Mouse (Mus musculus) ES-Bruce4 (cell line): ENCODE data around the gene Fgfr2. TPM values are rescaled to one million over a fixed set of nuclear protein-coding genes. Genes with fewer than 3 reads are reported as not detected.

Experiments used
- H3K27ac ChIP-seq: 2 replicates; pipeline ENCODE4 v1.5.1; 2012; ENCODE audit warnings: low read length, inconsistent platforms; ENCODE audit not compliant: insufficient read depth
- H3K27me3 ChIP-seq: 2 replicates; pipeline ENCODE4 v1.6.1; 2012; ENCODE audit warnings: mild to moderate bottlenecking, low read length, inconsistent platforms; ENCODE audit not compliant: control insufficient read depth, poor library complexity, insufficient read depth, severe bottlenecking
- H3K36me3 ChIP-seq: 2 replicates; pipeline ENCODE4 v1.6.1; 2012; ENCODE audit warnings: inconsistent platforms, mild to moderate bottlenecking, low read length, moderate library complexity; ENCODE audit not compliant: control insufficient read depth, poor library complexity, insufficient read depth, severe bottlenecking
- H3K4me1 ChIP-seq: one replicate; pipeline ENCODE4 v1.8.1; 2011; ENCODE audit warnings: low read length; ENCODE audit not compliant: control insufficient read depth, insufficient read depth
- H3K4me3 ChIP-seq: 2 replicates; pipeline ENCODE4 v1.5.1; 2011; ENCODE audit warnings: low read depth, mild to moderate bottlenecking, low read length
- H3K9ac ChIP-seq: 2 replicates; pipeline ENCODE4 v1.6.1; 2012; ENCODE audit warnings: low read depth, mild to moderate bottlenecking, inconsistent platforms; ENCODE audit not compliant: poor library complexity, severe bottlenecking
- H3K9me3 ChIP-seq: replicated peaks from 2 replicates; pipeline ENCODE4 v1.6.1; 2012; ENCODE audit warnings: mild to moderate bottlenecking, low read length, inconsistent platforms; ENCODE audit not compliant: control insufficient read depth, poor library complexity, insufficient read depth, severe bottlenecking
- CTCF ChIP-seq: IDR thresholded peaks from one replicate; pipeline ENCODE4 v1.8.1; 2011; ENCODE audit warnings: low read depth, low read length
- EP300 ChIP-seq: IDR thresholded peaks from 2 replicates; pipeline ENCODE4 v1.6.1; 2011; ENCODE audit warnings: low read depth, low read length; ENCODE audit not compliant: insufficient read depth
- POLR2A ChIP-seq: IDR thresholded peaks from one replicate; pipeline ENCODE4 v1.8.1; 2011; ENCODE audit warnings: low read length; ENCODE audit not compliant: insufficient read depth
- polyA plus RNA-seq: library from polyadenylated mRNA; stranded (reverse); fragments of >200 nt; gene quantifications from 2 replicates; pipeline ENCODE4 v1.2.4, GENCODE M21; 2011; ENCODE audit warnings: low read depth; ENCODE audit not compliant: missing spikeins, insufficient read depth, insufficient read length

Fgfr2 gene
- polyA plus RNA-seq, 1 experiment = 34.8 TPM

DNA sequence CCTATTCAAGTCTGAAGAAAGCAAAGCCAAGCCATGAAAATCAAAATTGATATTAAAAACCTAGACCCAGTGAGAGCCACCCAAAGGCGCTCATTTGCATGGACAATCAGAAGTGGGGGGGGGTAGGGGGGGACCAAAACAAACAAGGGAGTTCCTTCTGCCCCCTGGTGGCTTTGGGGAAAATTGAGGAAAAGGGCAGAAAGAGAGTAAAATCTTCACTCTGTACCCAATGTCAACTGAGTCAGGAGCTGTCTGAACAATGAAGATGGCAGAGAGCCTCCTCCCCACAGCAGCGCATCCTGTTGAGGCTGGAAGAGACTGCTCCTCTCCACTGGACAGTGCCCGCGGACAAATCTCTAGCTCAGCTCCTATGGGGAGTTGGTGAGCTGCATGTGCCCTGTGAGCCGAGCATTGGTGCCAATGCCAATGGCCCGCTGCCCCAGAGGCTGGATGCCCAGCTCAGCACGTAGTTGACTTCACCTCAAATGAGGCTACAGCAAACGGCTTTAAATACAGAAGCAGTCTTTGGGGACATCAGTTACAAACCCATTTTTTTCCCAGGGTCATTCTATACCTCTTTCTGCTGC is 2742.3 kb downstream of the Fgfr2 start:
- Histone ChIP-seq H3K27ac (no peak overlapping the region), H3K36me3 (no peaks in the 10 kb centered on the region), H3K4me1 (no peaks in the 10 kb centered on the region), H3K27me3 (no peaks in the 10 kb centered on the region), H3K9me3 (no peaks in the 10 kb centered on the region), H3K4me3 (no peak overlapping the region), H3K9ac (no peak overlapping the region)
- no peak for TF ChIP-seq POLR2A

DNA sequence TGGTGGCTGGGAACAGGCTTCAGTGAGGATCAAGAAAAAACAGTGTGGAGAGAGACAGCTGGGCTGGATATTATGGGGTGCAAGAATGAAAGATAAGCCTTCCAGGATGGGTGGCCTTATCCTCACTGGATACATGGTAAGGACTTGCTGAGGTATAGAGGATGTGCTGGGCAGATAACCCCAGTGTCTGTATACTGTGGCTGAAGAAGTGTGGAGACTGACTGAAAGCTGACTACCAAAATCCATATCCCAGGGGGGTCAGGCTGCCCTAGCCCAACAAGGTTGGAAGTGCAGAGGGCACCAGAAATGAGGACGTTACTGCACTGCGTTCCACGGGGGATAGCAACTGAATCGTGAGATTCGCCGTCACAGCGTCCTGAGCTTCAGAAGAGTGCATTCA is 2742.8 kb downstream of the Fgfr2 start:
- no peaks in the 10 kb centered on the region for H3K9me3 ChIP-seq
- TF ChIP-seq CTCF (no peak), EP300 (no peak), POLR2A (no peak)
- H3K27me3 ChIP-seq = no peaks in the 10 kb centered on the region
- no peaks in the 10 kb centered on the region for H3K36me3 ChIP-seq
- H3K27ac ChIP-seq = no peak overlapping the region
- H3K9ac ChIP-seq = no peak overlapping the region
- H3K4me1 ChIP-seq = no peaks in the 10 kb centered on the region
- H3K4me3 ChIP-seq = no peak overlapping the region

DNA sequence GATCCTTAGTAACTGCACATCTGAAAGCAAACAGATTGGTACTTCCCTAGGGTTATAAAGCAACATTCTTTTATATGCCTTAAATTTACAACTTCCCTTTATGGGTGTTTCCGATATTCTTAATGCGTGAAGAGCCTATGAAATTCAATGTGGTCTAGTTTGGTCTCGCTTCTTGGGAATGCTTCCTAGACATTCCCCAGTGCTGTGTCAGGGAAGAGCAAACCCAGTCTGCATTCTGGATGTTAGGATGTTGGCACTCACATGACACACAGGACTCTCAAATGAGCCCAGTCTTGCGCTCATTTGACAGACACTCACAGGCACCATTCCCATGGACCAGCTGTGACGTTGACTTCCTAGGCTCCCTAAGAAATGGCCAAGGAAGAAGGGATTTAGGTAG is 2743.3 kb downstream of the Fgfr2 start:
- no peak overlapping the region for H3K9ac ChIP-seq
- no peaks in the 10 kb centered on the region for H3K4me1 ChIP-seq
- no peak overlapping the region for H3K27ac ChIP-seq
- H3K36me3 ChIP-seq = no peaks in the 10 kb centered on the region
- no peaks in the 10 kb centered on the region for H3K9me3 ChIP-seq
- H3K4me3 ChIP-seq = no peak overlapping the region
- no peaks in the 10 kb centered on the region for H3K27me3 ChIP-seq
- TF ChIP-seq CTCF (no peak), POLR2A (no peak), EP300 (no peak)

- Histone ChIP-seq H3K27me3 (no peaks in the 10 kb centered on the region), H3K9ac (no peak overlapping the region), H3K27ac (no peak overlapping the region), H3K4me3 (no peak overlapping the region), H3K4me1 (no peaks in the 10 kb centered on the region), H3K36me3 (no peaks in the 10 kb centered on the region), H3K9me3 (no peaks in the 10 kb centered on the region)
- TF ChIP-seq POLR2A (no peak), EP300 (no peak), CTCF (no peak)
These were observed 2744.8 kb downstream of the Fgfr2 start for GRCm38 (mm10) chr7:130378308-130378707.

GRCm38 (mm10) chr7:130374311-130374710 is 2748.8 kb downstream of the Fgfr2 start:
- H3K4me1 ChIP-seq = no peaks in the 10 kb centered on the region
- no peak overlapping the region for H3K9ac ChIP-seq
- H3K36me3 ChIP-seq = no peaks in the 10 kb centered on the region
- no peaks in the 10 kb centered on the region for H3K9me3 ChIP-seq
- H3K27me3 ChIP-seq = no peaks in the 10 kb centered on the region
- no peak overlapping the region for H3K27ac ChIP-seq
- TF ChIP-seq CTCF (no peak), EP300 (no peak), POLR2A (no peak)
- H3K4me3 ChIP-seq = no peak overlapping the region

DNA sequence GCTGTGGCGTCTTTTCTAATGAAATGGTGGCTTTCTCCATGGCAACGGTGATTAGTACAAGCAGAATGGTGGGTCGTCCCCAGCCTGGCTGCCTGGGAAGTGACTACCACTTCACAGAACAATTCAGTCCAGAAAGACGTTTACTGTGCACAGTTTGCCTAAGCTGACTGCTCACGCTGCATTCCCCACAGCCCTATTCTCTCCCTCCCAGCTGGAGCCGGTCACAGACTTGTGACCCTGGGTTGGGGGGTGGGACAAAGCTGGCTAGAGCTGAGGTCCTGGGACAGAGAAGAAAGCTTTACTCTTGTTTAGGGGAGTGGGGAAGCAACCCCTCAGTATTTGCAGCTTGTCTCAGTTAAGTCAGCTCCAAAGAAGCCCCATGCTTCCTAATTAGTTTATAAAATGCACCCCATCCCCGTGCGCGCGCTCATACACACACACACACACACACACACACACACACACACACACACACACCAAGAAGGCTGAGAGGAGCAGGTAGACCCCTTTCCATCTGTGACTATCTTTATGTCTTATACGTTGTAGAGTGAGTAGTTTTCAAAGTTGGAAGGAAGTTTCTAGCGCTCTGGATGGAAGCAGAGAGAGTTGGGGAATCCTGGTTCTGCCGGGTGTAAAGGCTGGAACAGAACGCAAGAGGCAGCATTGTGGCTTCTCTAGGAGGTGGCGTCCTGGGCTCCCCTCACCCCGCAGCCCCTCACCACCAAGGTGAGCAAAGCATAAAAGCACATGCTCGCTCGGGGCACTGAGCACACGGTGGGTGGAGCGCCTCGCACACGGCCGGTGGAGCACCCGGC is 2754.1 kb downstream of the Fgfr2 start:
- H3K9ac ChIP-seq = no peak overlapping the region
- no peaks in the 10 kb centered on the region for H3K4me1 ChIP-seq
- H3K4me3 ChIP-seq = no peak overlapping the region

More for the DNA sequence above, 2754.1 kb downstream of the Fgfr2 start:
- Histone ChIP-seq H3K9me3 (no peaks in the 10 kb centered on the region), H3K27me3 (no peaks in the 10 kb centered on the region), H3K36me3 (no peaks in the 10 kb centered on the region), H3K27ac (no peak overlapping the region)
- no peak for TF ChIP-seq CTCF
- TF ChIP-seq EP300 = no peak
- no peak for TF ChIP-seq POLR2A
